Mouse (Mus musculus) hindbrain, embryonic 10.5 days (tissue): ENCODE data around the gene Hap1. TPM values are rescaled to one million over a fixed set of nuclear protein-coding genes. Genes with fewer than 3 reads are reported as not detected.

Experiments
- DNase-seq: peaks from one replicate; pipeline ENCODE4 v3.0.0-alpha.2; 2017; ENCODE audit warnings: low spot score
- H3K27ac ChIP-seq: fragments of 300-500 bp; sonication (generic); 2 replicates; pipeline ENCODE4 v1.5.1; 2016; ENCODE audit warnings: mild to moderate bottlenecking, moderate library complexity
- H3K27me3 ChIP-seq: fragments of 300-500 bp; sonication (generic); 2 replicates; pipeline ENCODE4 v1.6.1; 2016; ENCODE audit warnings: mild to moderate bottlenecking; ENCODE audit not compliant: poor library complexity, insufficient read depth, severe bottlenecking
- H3K36me3 ChIP-seq: fragments of 300-500 bp; sonication (generic); 2 replicates; pipeline ENCODE4 v1.6.1; 2016; ENCODE audit warnings: mild to moderate bottlenecking, moderate library complexity
- H3K4me1 ChIP-seq: fragments of 300-500 bp; sonication (generic); replicated peaks from 2 replicates; pipeline ENCODE4 v1.6.1; 2016; ENCODE audit warnings: mild to moderate bottlenecking
- H3K4me3 ChIP-seq: fragments of 300-500 bp; sonication (generic); 2 replicates; pipeline ENCODE4 v1.5.1; 2016; ENCODE audit warnings: mild to moderate bottlenecking, moderate library complexity
- H3K9me3 ChIP-seq: fragments of 300-500 bp; sonication (generic); 2 replicates; pipeline ENCODE4 v1.6.1; 2016; ENCODE audit warnings: mild to moderate bottlenecking, moderate library complexity
- WGBS: fragments of 180-500 bp; shearing (Covaris S2); methylation state at CpG from one replicate; pipeline ENCODE4 v1.1.7; 2016; 5-methylcytosine and 5-hydroxymethylcytosine counted together
- polyA plus RNA-seq: library from polyadenylated mRNA; unstranded; fragments of >200 nt; fragmentation: Nextera tagmentation; extraction: Ambion mirVana; gene quantifications from 2 replicates; pipeline ENCODE4 v1.2.1, GENCODE M21; 2016

Hap1 gene
- polyA plus RNA-seq, result 33.2 and 37.7 TPM in 2 replicates

GRCm38 (mm10) chr11:100355972-100356818, at the start of gene Hap1:
Hap1 (minus strand) TSS chr11:100356128.
- Histone ChIP-seq H3K36me3 (peaks cover 24% of the 10 kb centered on the region), H3K4me1 (peaks cover 37% of the 10 kb centered on the region), H3K27ac (peak within 1 kb of the TSS; percentile 93), H3K27me3 (peaks cover 80% of the 10 kb centered on the region), H3K4me3 (peak within 1 kb of the TSS; percentile 85), H3K9me3 (no peaks in the 10 kb centered on the region)
- DNase-seq, result peak; percentile 84
- 2% methylated on average over 49 of the region's 49 CpGs for WGBS

GRCm38 (mm10) chr11:100404456-100405074, 48.6 kb upstream of the Hap1 start:
- WGBS, result 83% methylated on average over 3 of the region's 3 CpGs
- peaks cover 15% of the 10 kb centered on the region for H3K36me3 ChIP-seq
- no peaks in the 10 kb centered on the region for H3K9me3 ChIP-seq
- no peak for DNase-seq
- peaks cover 7% of the 10 kb centered on the region; the same call in 1 of the 2 replicates for H3K27me3 ChIP-seq
- H3K4me1 ChIP-seq, result peaks cover 24% of the 10 kb centered on the region
- H3K27ac ChIP-seq, result no peak overlapping the region
- H3K4me3 ChIP-seq, result no peak overlapping the region

GRCm38 (mm10) chr11:100403445-100404134, 47.7 kb upstream of the Hap1 start:
- DNase-seq, result no peak
- Histone ChIP-seq H3K36me3 (peaks cover 6% of the 10 kb centered on the region; the same call in 1 of the 2 replicates), H3K4me1 (peaks cover 24% of the 10 kb centered on the region), H3K9me3 (no peaks in the 10 kb centered on the region), H3K27me3 (peaks cover 8% of the 10 kb centered on the region; the same call in 1 of the 2 replicates), H3K27ac (no peak overlapping the region), H3K4me3 (no peak overlapping the region)
- 79% methylated on average over 10 of the region's 10 CpGs for WGBS

GRCm38 (mm10) chr11:100402682-100403081, 46.8 kb upstream of the Hap1 start:
- H3K9me3 ChIP-seq, result no peaks in the 10 kb centered on the region
- H3K36me3 ChIP-seq, result no peaks in the 10 kb centered on the region
- DNase-seq, result no peak
- no peak overlapping the region for H3K4me3 ChIP-seq
- peaks cover 8% of the 10 kb centered on the region; the same call in 1 of the 2 replicates for H3K27me3 ChIP-seq
- peaks cover 32% of the 10 kb centered on the region for H3K4me1 ChIP-seq
- 81% methylated on average over 2 of the region's 2 CpGs for WGBS
- 0 out of 2 replicates have a peak overlapping the region, but pooled peaks have one; percentile 41 for H3K27ac ChIP-seq

- Histone ChIP-seq H3K27me3 (peaks cover 10% of the 10 kb centered on the region), H3K9me3 (no peaks in the 10 kb centered on the region), H3K36me3 (no peaks in the 10 kb centered on the region), H3K4me1 (peaks cover 36% of the 10 kb centered on the region), H3K4me3 (no peak overlapping the region), H3K27ac (peak overlapping the region; percentile 41; the same call in 1 of the 2 replicates)
- WGBS, result 41% methylated on average over 6 of the region's 6 CpGs
- DNase-seq, result no peak
Measured at GRCm38 (mm10) chr11:100402240-100402639, 46.3 kb upstream of the Hap1 start.

GRCm38 (mm10) chr11:100400842-100401241, 44.9 kb upstream of the Hap1 start:
- Histone ChIP-seq H3K9me3 (no peaks in the 10 kb centered on the region), H3K27ac (no peak overlapping the region), H3K27me3 (peaks cover 24% of the 10 kb centered on the region), H3K4me1 (peaks cover 50% of the 10 kb centered on the region), H3K36me3 (no peaks in the 10 kb centered on the region), H3K4me3 (no peak overlapping the region)
- no peak for DNase-seq
- WGBS, result 86% methylated on average over 6 of the region's 6 CpGs

GRCm38 (mm10) chr11:100399727-100400538, 44.0 kb upstream of the Hap1 start:
- 78% methylated on average over 12 of the region's 12 CpGs for WGBS

GRCm38 (mm10) chr11:100399320-100399719, 43.4 kb upstream of the Hap1 start:
- Histone ChIP-seq H3K9me3 (no peaks in the 10 kb centered on the region), H3K36me3 (no peaks in the 10 kb centered on the region), H3K4me3 (no peak overlapping the region), H3K27ac (no peak overlapping the region), H3K27me3 (peaks cover 39% of the 10 kb centered on the region), H3K4me1 (peaks cover 61% of the 10 kb centered on the region)
- no peak for DNase-seq
- 78% methylated on average over 9 of the region's 9 CpGs for WGBS

More at GRCm38 (mm10) chr11:100399727-100400538, 44.0 kb upstream of the Hap1 start:
- H3K4me1 ChIP-seq, result peaks cover 59% of the 10 kb centered on the region
- H3K9me3 ChIP-seq, result no peaks in the 10 kb centered on the region
- H3K27me3 ChIP-seq, result peaks cover 33% of the 10 kb centered on the region
- H3K4me3 ChIP-seq, result no peak overlapping the region
- H3K36me3 ChIP-seq, result no peaks in the 10 kb centered on the region
- no peak overlapping the region for H3K27ac ChIP-seq
- no peak for DNase-seq

- H3K27ac ChIP-seq, result no peak overlapping the region
- H3K4me3 ChIP-seq, result no peak overlapping the region
- no peaks in the 10 kb centered on the region for H3K36me3 ChIP-seq
- peaks cover 62% of the 10 kb centered on the region for H3K4me1 ChIP-seq
- DNase-seq, result no peak
- H3K9me3 ChIP-seq, result no peaks in the 10 kb centered on the region
- 94% methylated on average over 7 of the region's 7 CpGs for WGBS
- H3K27me3 ChIP-seq, result peaks cover 46% of the 10 kb centered on the region
Measured at GRCm38 (mm10) chr11:100398517-100398916, 42.6 kb upstream of the Hap1 start.

GRCm38 (mm10) chr11:100397600-100398389, 41.9 kb upstream of the Hap1 start, which contains the start of gene Jup:
Jup (minus strand) TSS chr11:100397763.
- under 1% methylated on average over 37 of the region's 37 CpGs for WGBS
- Histone ChIP-seq H3K4me1 (peaks cover 62% of the 10 kb centered on the region), H3K36me3 (no peaks in the 10 kb centered on the region), H3K4me3 (peak within 1 kb of the TSS; percentile 65), H3K9me3 (no peaks in the 10 kb centered on the region), H3K27ac (peak within 1 kb of the TSS; percentile 89), H3K27me3 (peaks cover 50% of the 10 kb centered on the region)
- peak; percentile 99 for DNase-seq

- peak; percentile 39 for DNase-seq
- peaks cover 59% of the 10 kb centered on the region for H3K4me1 ChIP-seq
- peak overlapping the region; percentile 65 for H3K4me3 ChIP-seq
- H3K27me3 ChIP-seq, result peaks cover 50% of the 10 kb centered on the region
- no peaks in the 10 kb centered on the region for H3K9me3 ChIP-seq
- 3% methylated on average over 42 of the region's 42 CpGs for WGBS
- no peaks in the 10 kb centered on the region for H3K36me3 ChIP-seq
- peak overlapping the region; percentile 89 for H3K27ac ChIP-seq
Measured at GRCm38 (mm10) chr11:100396886-100397599, 41.1 kb upstream of the Hap1 start.
